8 mouse cellular contexts compared by ENCODE assay signal in genomic region chr9:37459665-37460042, GRCm38 (mm10). TPM values are rescaled to one million over a fixed set of nuclear protein-coding genes. Genes with fewer than 3 reads are reported as not detected.
DNase-seq lines count a peak whose midpoint lies in the region; ATAC-seq and TF ChIP-seq lines count a peak whose summit lies in the region.

No protein-coding gene starts in this region.

- no peak for ATAC-seq in neural tube, embryonic 11.5 days (ENCODE audit: insufficient read depth, low FRiP score, low TSS enrichment)
- no peak for ATAC-seq in limb, embryonic 13.5 days (ENCODE audit: low FRiP score, low read depth)
- ATAC-seq in stomach, postnatal 0 days (ENCODE audit: low FRiP score, low TSS enrichment), result no peak

- peaks cover 78% of the 10 kb centered on the region for H3K27me3 ChIP-seq in neural tube, embryonic 11.5 days (ENCODE audit: control insufficient read depth, insufficient read depth, low read length)
- H3K27me3 ChIP-seq in limb, embryonic 13.5 days, result peaks cover 95% of the 10 kb centered on the region
- peaks cover 13% of the 10 kb centered on the region for H3K27me3 ChIP-seq in stomach, postnatal 0 days (ENCODE audit: control insufficient read depth, insufficient read depth, low read length)

- TF ChIP-seq CTCF in gastrocnemius, adult 2 months (IDR thresholded peaks at IDR 0.05), result no peak
- TF ChIP-seq CTCF in stomach, postnatal 0 days (IDR thresholded peaks at IDR 0.05; ENCODE audit: low read depth), result no peak

- under 1% methylated on average over 9 of the region's 9 CpGs for WGBS in neural tube, embryonic 11.5 days
- WGBS in limb, embryonic 13.5 days, result 1% methylated on average over 9 of the region's 9 CpGs
- 4% methylated on average over 9 of the region's 9 CpGs for WGBS in stomach, postnatal 0 days

- H3K4me1 ChIP-seq in neural tube, embryonic 11.5 days (ENCODE audit: control insufficient read depth, insufficient read depth, low read length), result peaks cover 12% of the 10 kb centered on the region
- peaks cover 26% of the 10 kb centered on the region for H3K4me1 ChIP-seq in limb, embryonic 13.5 days
- H3K4me1 ChIP-seq in stomach, postnatal 0 days (replicated peaks; ENCODE audit: control insufficient read depth, insufficient read depth), result peaks cover 6% of the 10 kb centered on the region; the same call in 1 of the 2 replicates

- H3K4me2 ChIP-seq in neural tube, embryonic 11.5 days (ENCODE audit: low read depth), result peak overlapping the region; percentile 60
- H3K4me2 ChIP-seq in limb, embryonic 13.5 days (replicated peaks), result peak overlapping the region; percentile 95
- peak overlapping the region; percentile 77 for H3K4me2 ChIP-seq in stomach, postnatal 0 days (replicated peaks; ENCODE audit: low read depth)

- intact Hi-C loops in gastrocnemius, adult 2 months (cut with DNase I), result loop anchor here (2.0 kb wide), 1 partner anchor 85 kb away; no protein-coding TSS in a partner anchor
- intact Hi-C loops in gastrocnemius, postnatal 14 days (cut with DNase I; ENCODE audit: low total_unique reads), result loop anchor here (2.0 to 5.0 kb wide), 3 partner anchors 83 to 168 kb away; no protein-coding TSS in a partner anchor
- intact Hi-C loops in left cerebral cortex, postnatal 25 days (cut with DNase I), result loop anchor here (2.0 kb wide), 2 partner anchors 29 to 85 kb away; no protein-coding TSS in a partner anchor

- no peaks in the 10 kb centered on the region for H3K9me3 ChIP-seq in neural tube, embryonic 11.5 days (ENCODE audit: control insufficient read depth, low read length)
- no peaks in the 10 kb centered on the region for H3K9me3 ChIP-seq in limb, embryonic 13.5 days
- H3K9me3 ChIP-seq in stomach, postnatal 0 days (ENCODE audit: control insufficient read depth, low read length), result no peaks in the 10 kb centered on the region

- H3K4me3 ChIP-seq in gastrocnemius, adult 2 months, result peak overlapping the region; percentile 71
- H3K4me3 ChIP-seq in neural tube, embryonic 11.5 days (ENCODE audit: low read depth, low read length), result peak overlapping the region; percentile 47
- peak overlapping the region; percentile 53 for H3K4me3 ChIP-seq in limb, embryonic 13.5 days
- peak overlapping the region; percentile 49 for H3K4me3 ChIP-seq in stomach, postnatal 0 days (ENCODE audit: low read depth, low read length)

- peak overlapping the region; percentile 62 for H3K9ac ChIP-seq in neural tube, embryonic 11.5 days (ENCODE audit: low read length)
- H3K9ac ChIP-seq in limb, embryonic 13.5 days, result peak overlapping the region; percentile 55; the same call in 1 of the 2 replicates
- H3K9ac ChIP-seq in stomach, postnatal 0 days (ENCODE audit: low read length), result no peak overlapping the region

- H3K36me3 ChIP-seq in neural tube, embryonic 11.5 days (ENCODE audit: control insufficient read depth, insufficient read depth, low read length), result no peaks in the 10 kb centered on the region
- H3K36me3 ChIP-seq in limb, embryonic 13.5 days, result no peaks in the 10 kb centered on the region
- no peaks in the 10 kb centered on the region for H3K36me3 ChIP-seq in stomach, postnatal 0 days (ENCODE audit: control insufficient read depth, insufficient read depth, low read length)

- H3K27ac ChIP-seq in gastrocnemius, adult 2 months, result no peak overlapping the region
- H3K27ac ChIP-seq in neural tube, embryonic 11.5 days (ENCODE audit: low read depth, low read length), result peak overlapping the region; percentile 84
- no peak overlapping the region for H3K27ac ChIP-seq in limb, embryonic 13.5 days
- H3K27ac ChIP-seq in stomach, postnatal 0 days (replicated peaks), result no peak overlapping the region

- no peak for DNase-seq in gastrocnemius, adult 2 months
- DNase-seq in gastrocnemius, postnatal 14 days, result no peak
- DNase-seq in neural tube, embryonic 11.5 days (ENCODE audit: low spot score), result no peak
- DNase-seq in neural tube, embryonic 10.5 days (ENCODE audit: extremely low spot score, low spot score), result no peak
- no peak for DNase-seq in stomach, postnatal 0 days (ENCODE audit: low spot score)
- no peak for DNase-seq in ovary, adult 18-20 months (ENCODE audit: low spot score)
- DNase-seq in left cerebral cortex, postnatal 25 days (ENCODE audit: low spot score in 2 of 2), result no peak

- no peak for TF ChIP-seq EP300 in stomach, postnatal 0 days (optimal IDR thresholded peaks at IDR 0.05)

RNA-seq across cellular contexts. Expression of gene Robo3, which starts 26.6 kb away (rescaled TPM):
- not detected for total RNA-seq in gastrocnemius, adult 2 months (2021)
- total RNA-seq in gastrocnemius, postnatal 14 days (2021), result not detected
- 85.4 and 89.9 TPM in 2 replicates for polyA plus RNA-seq in neural tube, embryonic 11.5 days (2014; fragmentation: Nextera tagmentation; extraction: Ambion mirVana)
- 0.05 and 0.10 TPM in 2 replicates for polyA plus RNA-seq in limb, embryonic 13.5 days (2015; fragmentation: Nextera tagmentation; extraction: Ambion mirVana)
- polyA plus RNA-seq in stomach, postnatal 0 days (2015; fragmentation: Nextera tagmentation; extraction: Ambion mirVana), result 0.02 and 0.11 TPM in 2 replicates
- total RNA-seq in left cerebral cortex, postnatal 25 days (2021), result 10 to 100 TPM; 33.4 to 33.6 TPM

RNA-seq across cellular contexts. Expression of gene Msantd2, which starts 29.5 kb away (rescaled TPM):
- total RNA-seq in gastrocnemius, adult 2 months (2021), result 1 to 10 TPM; 4.0 to 5.1 TPM
- 1 to 10 TPM; 4.1 to 6.4 TPM for total RNA-seq in gastrocnemius, postnatal 14 days (2021)
- polyA plus RNA-seq in neural tube, embryonic 11.5 days (2014; fragmentation: Nextera tagmentation; extraction: Ambion mirVana), result 35.4 and 39.9 TPM in 2 replicates
- polyA plus RNA-seq in limb, embryonic 13.5 days (2015; fragmentation: Nextera tagmentation; extraction: Ambion mirVana), result 30.1 and 33.2 TPM in 2 replicates
- 7.5 TPM in 2 replicates for polyA plus RNA-seq in stomach, postnatal 0 days (2015; fragmentation: Nextera tagmentation; extraction: Ambion mirVana)
- 10 to 100 TPM; 20.9 to 23.0 TPM for total RNA-seq in left cerebral cortex, postnatal 25 days (2021)

RNA-seq across cellular contexts. Expression of gene Robo4, which starts 58.0 kb away (rescaled TPM):
- total RNA-seq in gastrocnemius, adult 2 months (2021), result 10 to 100 TPM in 1 of 2 experiments, 1 to 10 TPM in 1; 8.6 to 10.6 TPM
- 10 to 100 TPM; 16.7 to 23.6 TPM for total RNA-seq in gastrocnemius, postnatal 14 days (2021)
- polyA plus RNA-seq in neural tube, embryonic 11.5 days (2014; fragmentation: Nextera tagmentation; extraction: Ambion mirVana), result 6.7 and 11.6 TPM in 2 replicates
- 10.3 and 11.9 TPM in 2 replicates for polyA plus RNA-seq in limb, embryonic 13.5 days (2015; fragmentation: Nextera tagmentation; extraction: Ambion mirVana)
- polyA plus RNA-seq in stomach, postnatal 0 days (2015; fragmentation: Nextera tagmentation; extraction: Ambion mirVana), result 4.4 and 5.2 TPM in 2 replicates
- 1 to 10 TPM; 6.7 to 7.3 TPM for total RNA-seq in left cerebral cortex, postnatal 25 days (2021)

Comparison
In these comparisons a context has a peak if more than half of its experiments do, and no peak if none do; other contexts are left out.
1. RNA of gene Robo3, which starts 26.6 kb away (total RNA-seq): 33.4 to 33.6 TPM in left cerebral cortex, postnatal 25 days; not detected in gastrocnemius, postnatal 14 days and not detected in gastrocnemius, adult 2 months; every median in the first group is over 10 times any median in the second.
2. Peak in every context shown above with its lines, with median percentiles within 50 percentile points of each other: H3K4me3 ChIP-seq and H3K4me2 ChIP-seq.